Mouse (Mus musculus): ENCODE results near the gene Dnah11.

DNA sequence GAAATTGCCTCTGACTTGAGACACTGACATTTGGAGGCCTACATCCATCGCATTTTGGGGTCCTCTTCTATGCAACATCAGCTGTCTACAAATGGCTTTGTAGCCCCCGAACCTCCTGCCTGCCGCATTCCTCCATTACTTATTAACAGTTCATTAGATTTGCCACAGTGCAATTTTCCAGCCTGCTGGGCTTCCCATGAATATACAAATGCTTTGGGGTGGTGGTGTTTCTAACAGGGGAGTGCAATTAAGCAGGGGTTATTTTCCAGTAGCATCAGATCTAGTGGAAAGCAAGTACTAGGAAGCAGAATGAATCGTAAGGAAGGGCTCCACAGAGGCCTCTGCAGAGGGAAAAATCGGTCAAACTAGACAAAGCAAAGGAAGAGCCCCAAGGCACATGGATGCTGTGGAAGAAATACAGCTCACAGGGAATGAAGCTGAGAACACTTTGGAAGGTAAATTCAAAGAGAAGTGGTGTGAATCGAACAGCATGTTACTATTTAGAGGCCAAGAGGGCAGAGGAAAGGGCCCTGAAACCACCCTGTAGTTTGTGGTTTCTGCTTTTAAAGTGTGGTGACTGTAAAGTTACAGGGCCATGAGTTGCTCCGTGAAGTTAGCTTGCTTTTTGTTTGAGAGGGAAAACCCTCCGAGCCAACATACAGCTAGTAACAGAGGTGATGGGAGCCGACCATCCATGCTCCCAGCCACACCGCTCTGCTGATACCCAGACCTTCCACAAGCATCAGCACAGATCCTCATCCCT lies 282.8 kb downstream of the Dnah11 start:
- no peak for TF ChIP-seq CTCF (IDR thresholded peaks at IDR 0.05; ENCODE audit: borderline replicate concordance, control insufficient read depth, extremely low read depth, insufficient read depth, low read length, poor library complexity)
- TF ChIP-seq POLR2A (IDR thresholded peaks at IDR 0.05; ENCODE audit: control insufficient read depth, extremely low read depth, insufficient read depth, low read length, poor library complexity): no peak
